Mouse (Mus musculus) heart, embryonic 11.5 days (tissue): ENCODE results near the gene Gm21887. TPM values are rescaled to one million over a fixed set of nuclear protein-coding genes. Genes with fewer than 3 reads are reported as not detected.
"Not testable (repeated sequence)": the region's sequence is repeated elsewhere in the genome, so short reads cannot be mapped to it uniquely, and the experiment has no call there.

Experiments
- ATAC-seq: fragments of 200-750 bp; cut with Nextera tagmentation; replicated peaks from 2 replicates; pipeline ENCODE4 v1.8.0; 2017; ENCODE audit warnings: moderate library complexity; ENCODE audit not compliant: insufficient number of reproducible peaks, low FRiP score, low TSS enrichment
- H3K27ac ChIP-seq: fragments of 300-500 bp; sonication (generic); 2 replicates; pipeline ENCODE4 v1.5.1; 2014; ENCODE audit warnings: mild to moderate bottlenecking, low read depth, low read length
- H3K27me3 ChIP-seq: fragments of 300-500 bp; sonication (generic); 2 replicates; pipeline ENCODE4 v1.6.1; 2014; ENCODE audit warnings: mild to moderate bottlenecking, low read length, mixed read lengths; ENCODE audit not compliant: control insufficient read depth, insufficient read depth
- H3K36me3 ChIP-seq: fragments of 300-500 bp; sonication (generic); 2 replicates; pipeline ENCODE4 v1.6.1; 2014; ENCODE audit warnings: mild to moderate bottlenecking, low read length, moderate library complexity, mixed read lengths; ENCODE audit not compliant: control insufficient read depth, insufficient read depth
- H3K4me1 ChIP-seq: fragments of 300-500 bp; sonication (generic); 2 replicates; pipeline ENCODE4 v1.6.1; 2014; ENCODE audit warnings: low read length; ENCODE audit not compliant: control insufficient read depth, insufficient read depth
- H3K4me2 ChIP-seq: fragments of 300-500 bp; sonication (generic); 2 replicates; pipeline ENCODE4 v1.6.1; 2014; ENCODE audit warnings: mild to moderate bottlenecking, moderate library complexity
- H3K4me3 ChIP-seq: fragments of 300-500 bp; sonication (generic); 2 replicates; pipeline ENCODE4 v1.5.1; 2014; ENCODE audit warnings: low read depth, low read length
- H3K9ac ChIP-seq: fragments of 300-500 bp; sonication (generic); 2 replicates; pipeline ENCODE4 v1.6.1; 2014; ENCODE audit warnings: mild to moderate bottlenecking, low read depth, low read length, moderate library complexity
- H3K9me3 ChIP-seq: fragments of 300-500 bp; sonication (generic); replicated peaks from 2 replicates; pipeline ENCODE4 v1.6.1; 2016; ENCODE audit warnings: low read length; ENCODE audit not compliant: control insufficient read depth
- WGBS: fragments of 180-500 bp; shearing (Covaris S2); extraction: QIAGEN DNeasy Blood & Tissue Kit; methylation state at CpG from one replicate; pipeline ENCODE4 v1.1.7; 2014; ENCODE audit not compliant: insufficient replicate concordance; 5-methylcytosine and 5-hydroxymethylcytosine counted together
- polyA plus RNA-seq: library from polyadenylated mRNA; unstranded; fragments of >200 nt; fragmentation: Nextera tagmentation; extraction: Ambion mirVana; gene quantifications from 2 replicates; pipeline ENCODE4 v1.2.1, GENCODE M21; 2014

Gm21887 gene
- polyA plus RNA-seq, 1 experiment from 2014 or later, result 157 TPM

DNA sequence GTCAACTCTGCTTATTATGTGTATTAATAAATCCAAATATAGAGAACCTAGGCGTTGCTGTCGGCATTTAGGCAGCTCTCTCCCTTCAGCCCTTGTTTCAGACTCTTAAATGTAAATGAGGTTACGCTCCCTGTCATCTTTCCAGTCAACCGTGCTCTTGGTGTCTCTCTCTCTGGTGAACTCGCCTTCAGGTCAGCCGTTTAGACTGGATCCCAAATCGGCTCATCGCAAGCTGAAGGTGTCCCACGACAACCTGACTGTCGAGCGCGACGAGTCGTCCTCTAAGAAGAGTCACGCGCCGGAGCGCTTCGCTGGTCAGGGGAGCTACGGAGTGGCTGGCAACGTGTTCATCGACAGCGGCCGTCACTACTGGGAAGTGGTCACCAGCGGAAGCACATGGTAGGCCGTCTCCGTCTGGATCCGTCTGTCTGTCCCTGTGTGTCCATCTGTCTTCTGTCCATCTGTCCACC lies 22.1 kb upstream of the Gm21887 start:
- not testable (repeated sequence) for H3K27me3 ChIP-seq, H3K4me3 ChIP-seq, H3K27ac ChIP-seq, H3K9ac ChIP-seq, H3K4me1 ChIP-seq, H3K4me2 ChIP-seq
- ATAC-seq, result peak; percentile 3; the same call in 1 of the 2 replicates
- WGBS, result 83% methylated on average over 28 of the region's 28 CpGs
- Histone ChIP-seq H3K9me3 (peaks cover 58% of the 10 kb centered on the region), H3K36me3 (peaks cover 57% of the 10 kb centered on the region)

GRCm38 (mm10) chrX:169988571-169989218 lies 20.8 kb upstream of the Gm21887 start:
- not testable (repeated sequence) for H3K4me3 ChIP-seq, H3K27me3 ChIP-seq, H3K27ac ChIP-seq, H3K4me1 ChIP-seq, H3K4me2 ChIP-seq, H3K9ac ChIP-seq
- peak; percentile 43 for ATAC-seq
- H3K36me3 ChIP-seq, result peaks cover 48% of the 10 kb centered on the region
- 90% methylated on average over 56 of the region's 56 CpGs for WGBS
- H3K9me3 ChIP-seq, result peaks cover 52% of the 10 kb centered on the region

- peaks cover 52% of the 10 kb centered on the region for H3K9me3 ChIP-seq
- not testable (repeated sequence) for ATAC-seq
Measured at GRCm38 (mm10) chrX:169989219-169989595, 20.3 kb upstream of the Gm21887 start.

DNA sequence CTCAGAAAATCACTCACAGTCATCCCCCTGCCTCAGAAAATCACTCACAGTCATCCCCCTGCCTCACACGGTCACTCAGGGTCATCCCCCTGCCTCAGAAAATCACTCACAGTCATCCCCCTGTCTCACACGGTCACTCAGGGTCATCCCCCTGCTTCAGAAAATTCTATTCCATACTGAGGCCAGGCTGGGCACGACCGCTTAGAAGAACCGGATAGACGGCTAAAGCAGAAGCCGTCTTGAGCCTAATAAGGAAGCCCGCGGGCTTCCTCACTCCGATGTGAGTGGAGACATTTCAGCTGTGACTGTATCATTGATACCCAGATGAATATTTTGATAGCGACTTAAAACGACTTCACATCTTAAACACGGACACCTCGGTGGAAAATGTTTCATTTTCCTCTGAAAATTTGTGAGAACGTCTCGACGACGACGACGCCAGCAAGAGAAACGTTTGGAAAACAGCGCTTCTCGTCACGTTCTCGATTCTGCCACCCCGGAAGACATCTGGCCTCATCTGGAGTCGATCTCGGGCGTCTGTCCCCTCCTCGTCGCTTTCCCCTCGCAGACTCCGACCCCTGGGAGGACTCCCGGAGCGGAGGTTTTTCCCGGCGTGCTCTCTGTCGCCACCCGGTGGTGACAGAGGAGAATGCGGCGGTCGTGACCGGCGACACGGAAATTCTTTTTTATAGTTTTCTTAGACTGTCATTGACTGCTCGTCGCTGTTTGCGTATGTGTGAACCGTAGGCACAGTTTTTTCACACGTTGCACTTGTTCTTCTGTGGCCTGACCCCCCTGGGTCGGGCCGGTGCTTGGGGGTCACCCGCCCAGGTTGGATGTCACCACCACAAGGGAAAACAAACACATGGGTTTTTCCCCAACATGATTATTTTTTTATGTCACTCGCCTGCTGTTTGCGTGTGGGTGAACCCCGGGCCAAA lies 19.5 kb upstream of the Gm21887 start:
- H3K4me2 ChIP-seq, H3K4me3 ChIP-seq, H3K9ac ChIP-seq, H3K4me1 ChIP-seq, H3K27me3 ChIP-seq, ATAC-seq, H3K27ac ChIP-seq: not testable (repeated sequence)
- 73% methylated on average over 56 of the region's 56 CpGs for WGBS
- Histone ChIP-seq H3K36me3 (peaks cover 38% of the 10 kb centered on the region), H3K9me3 (peaks cover 49% of the 10 kb centered on the region)

More at GRCm38 (mm10) chrX:169989219-169989595, 20.3 kb upstream of the Gm21887 start:
- H3K4me2 ChIP-seq, H3K9ac ChIP-seq, H3K4me3 ChIP-seq, H3K4me1 ChIP-seq, H3K27ac ChIP-seq, H3K27me3 ChIP-seq: not testable (repeated sequence)
- WGBS, result 81% methylated on average over 8 of the region's 8 CpGs
- H3K36me3 ChIP-seq, result peaks cover 45% of the 10 kb centered on the region

DNA sequence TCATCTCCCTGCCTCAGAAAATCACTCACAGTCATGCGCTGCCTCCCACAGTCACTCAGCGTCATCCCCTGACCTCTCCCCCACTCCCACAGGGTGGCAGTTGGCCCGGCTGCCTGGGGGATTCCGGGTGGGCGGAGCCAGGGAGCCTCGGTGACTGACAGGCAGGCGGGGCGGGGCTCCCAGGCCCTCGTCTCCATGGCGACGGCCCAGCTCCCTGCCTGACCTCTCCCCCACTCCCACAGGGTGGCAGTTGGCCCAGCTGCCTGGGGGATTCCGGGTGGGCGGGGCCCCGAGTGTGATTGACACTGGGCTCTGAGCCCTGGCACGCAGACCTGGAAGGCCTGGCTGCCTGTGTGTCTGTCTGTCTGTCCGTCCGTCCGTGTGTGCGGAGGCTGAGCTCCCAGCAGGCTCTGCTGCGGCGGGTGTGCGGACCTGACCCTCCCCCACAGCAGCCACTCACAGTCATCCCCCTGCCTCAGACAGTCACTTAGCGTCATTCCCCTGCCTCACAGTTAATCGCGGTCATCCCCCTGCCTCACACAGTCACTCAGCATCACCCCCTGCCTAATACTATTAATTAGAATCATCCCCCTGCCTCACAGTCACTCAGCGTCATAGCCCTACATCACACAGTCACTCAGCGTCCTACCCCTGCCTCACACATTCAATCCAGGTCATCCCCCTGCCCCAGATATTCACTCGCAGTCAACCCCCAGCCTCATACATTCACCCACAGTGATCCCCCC lies 18.2 kb upstream of the Gm21887 start:
- 23% methylated on average over 19 of the region's 28 CpGs for WGBS
- H3K9me3 ChIP-seq, result peaks cover 45% of the 10 kb centered on the region
- not testable (repeated sequence) for H3K4me2 ChIP-seq

DNA sequence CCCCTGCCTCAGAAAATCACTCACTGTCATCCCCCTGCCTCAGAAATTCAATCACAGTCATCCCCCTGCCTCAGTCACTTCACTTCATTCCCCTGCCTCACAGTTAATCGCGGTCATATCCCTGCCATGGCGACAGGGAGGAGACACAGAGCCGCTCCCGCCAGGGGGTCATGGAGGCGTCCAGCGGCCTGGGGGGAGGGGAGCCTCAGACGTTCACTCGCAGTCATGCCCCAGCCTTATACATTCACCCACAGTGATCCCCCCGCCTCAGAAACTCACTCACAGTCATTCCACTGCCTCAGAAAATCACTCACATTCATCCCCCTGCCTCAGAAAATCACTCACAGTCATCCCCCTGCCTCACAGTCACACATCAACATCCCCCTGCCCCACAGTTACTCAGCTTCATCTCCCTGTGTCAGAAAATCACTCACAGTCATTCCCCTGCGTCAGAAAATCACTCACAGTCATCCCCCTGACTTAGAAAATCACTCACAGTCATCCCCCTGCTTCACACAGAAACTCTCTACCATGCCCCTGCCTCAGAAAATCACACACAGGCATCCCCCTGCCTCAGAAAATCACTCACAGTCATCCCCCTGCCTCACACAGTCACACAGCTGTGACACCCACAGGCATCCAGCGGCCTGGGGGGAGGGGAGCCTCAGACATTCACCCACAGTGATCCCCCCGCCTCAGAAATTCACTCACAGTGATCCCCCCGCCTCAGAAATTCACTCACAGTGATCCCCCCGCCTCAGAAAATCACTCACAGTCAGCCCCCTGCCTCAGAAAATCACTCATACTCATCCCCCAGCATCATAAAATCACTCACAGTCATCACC lies 17.2 kb upstream of the Gm21887 start:
- not testable (repeated sequence) for H3K4me3 ChIP-seq, ATAC-seq, H3K27ac ChIP-seq, H3K27me3 ChIP-seq, H3K4me1 ChIP-seq, H3K4me2 ChIP-seq, H3K9ac ChIP-seq
- peaks cover 25% of the 10 kb centered on the region for H3K36me3 ChIP-seq
- 7% methylated on average over 9 of the region's 15 CpGs for WGBS
- H3K9me3 ChIP-seq, result peaks cover 39% of the 10 kb centered on the region

More for the DNA sequence above, 18.2 kb upstream of the Gm21887 start:
- H3K4me3 ChIP-seq, H3K4me1 ChIP-seq, H3K27ac ChIP-seq, H3K27me3 ChIP-seq, H3K9ac ChIP-seq: not testable (repeated sequence)
- peaks cover 30% of the 10 kb centered on the region for H3K36me3 ChIP-seq
- ATAC-seq, result peak; percentile 6; the same call in 1 of the 2 replicates

GRCm38 (mm10) chrX:169992951-169993547 lies 16.4 kb upstream of the Gm21887 start:
- not testable (repeated sequence) for H3K27ac ChIP-seq, ATAC-seq, H3K27me3 ChIP-seq, H3K4me1 ChIP-seq, H3K4me3 ChIP-seq, H3K9ac ChIP-seq, H3K4me2 ChIP-seq
- WGBS, result 52% methylated on average over 5 of the region's 8 CpGs
- H3K36me3 ChIP-seq, result peaks cover 20% of the 10 kb centered on the region
- peaks cover 36% of the 10 kb centered on the region for H3K9me3 ChIP-seq
